In genomic region chr4:141729266-141729665, GRCm38 (mm10) we compare ENCODE assay signal across 23 mouse cellular contexts. TPM values are rescaled to one million over a fixed set of nuclear protein-coding genes. Genes with fewer than 3 reads are reported as not detected.
A peak's percentile ranks its signal among the peaks of the same experiment; 100 is the strongest.
DNase-seq lines count a peak whose midpoint lies in the region; ATAC-seq and TF ChIP-seq lines count a peak whose summit lies in the region.
"Had no signal": no experiment of that assay in that cellular context is flagged by ENCODE, and none has a peak within 500 bp of the region (broad histone marks: within the 10 kb centered on the region; RNA-seq: fewer than 3 reads in every experiment).

No protein-coding gene starts in this region.

- no peak overlapping the region for H3K9ac ChIP-seq in liver, postnatal 0 days (replicated peaks)
- H3K9ac ChIP-seq: forebrain, postnatal 0 days; limb, embryonic 12.5 days; lung, embryonic 14.5 days; neural tube, embryonic 12.5 days had no signal

- no peaks in the 10 kb centered on the region for H3K27me3 ChIP-seq in liver, postnatal 0 days (ENCODE audit: insufficient read depth, low read length)
- H3K27me3 ChIP-seq: neural tube, embryonic 12.5 days had no signal

- 0 out of 2 replicates have a peak overlapping the region, but pooled peaks have one; percentile 1 for H3K4me2 ChIP-seq in liver, postnatal 0 days (ENCODE audit: low read depth, low read length)
- H3K4me2 ChIP-seq: limb, embryonic 12.5 days; lung, embryonic 14.5 days; neural tube, embryonic 12.5 days had no signal

- no peaks in the 10 kb centered on the region for H3K36me3 ChIP-seq in liver, postnatal 0 days (replicated peaks; ENCODE audit: insufficient read depth, low read length)
- H3K36me3 ChIP-seq: forebrain, embryonic 10.5 days; limb, embryonic 12.5 days; midbrain, embryonic 10.5 days; neural tube, embryonic 12.5 days had no signal

- peak; percentile 68 for ATAC-seq in liver, postnatal 0 days
- ATAC-seq: forebrain, postnatal 0 days had no signal

- peak overlapping the region; percentile 92 for H3K27ac ChIP-seq in liver, postnatal 0 days (ENCODE audit: low read depth)
- H3K27ac ChIP-seq: forebrain, embryonic 10.5 days; limb, embryonic 12.5 days; macrophage; midbrain, embryonic 10.5 days; neural tube, embryonic 12.5 days had no signal

- no peak overlapping the region for H3K4me3 ChIP-seq in liver, postnatal 0 days (ENCODE audit: low read depth, low read length)
- H3K4me3 ChIP-seq: forebrain, embryonic 10.5 days; left cerebral cortex, adult 2 months; limb, embryonic 12.5 days; midbrain, embryonic 10.5 days; neural tube, embryonic 12.5 days had no signal

- DNase-seq in kidney, adult 9 months: peak; percentile 86
- no peak for DNase-seq in kidney, postnatal 4 days
- DNase-seq in kidney, postnatal 36 days: peak; percentile 65 to 83
- peak; percentile 33 for DNase-seq in liver, postnatal 0 days
- DNase-seq in layer of hippocampus, adult 9-11 months: no peak
- no peak for DNase-seq in right cerebral cortex, postnatal 14 days
- DNase-seq in spleen, postnatal 36 days (ENCODE audit: low spot score in 2 of 2): no peak
- DNase-seq: adrenal gland, postnatal 25 days; B cell, adult 2 months; cerebellum, adult 8-10 months; forebrain, postnatal 0 days; gastrocnemius, postnatal 36 days; lung, embryonic 14.5 days; thymus, adult 2 months had no signal

- peak; percentile 57; the same call in 1 of the 2 replicates for TF ChIP-seq EP300 in liver, postnatal 0 days (IDR thresholded peaks at IDR 0.05; ENCODE audit: low read depth)

- TF ChIP-seq CTCF in liver, postnatal 0 days (IDR thresholded peaks at IDR 0.05; ENCODE audit: low read depth): no peak

- no peaks in the 10 kb centered on the region for H3K9me3 ChIP-seq in liver, postnatal 0 days (ENCODE audit: low read length)
- H3K9me3 ChIP-seq: forebrain, embryonic 10.5 days; limb, embryonic 12.5 days; midbrain, embryonic 10.5 days; neural tube, embryonic 12.5 days had no signal

- H3K4me1 ChIP-seq in liver, postnatal 0 days (ENCODE audit: insufficient read depth): peaks cover 37% of the 10 kb centered on the region
- H3K4me1 ChIP-seq: limb, embryonic 12.5 days; neural tube, embryonic 12.5 days had no signal

- 66% methylated on average over 3 of the region's 3 CpGs for WGBS in liver, postnatal 0 days (ENCODE audit: insufficient replicate concordance)

RNA-seq across cellular contexts. Expression of gene Ddi2, which starts 6.0 kb away (rescaled TPM):
- 21.7 and 22.6 TPM in 2 replicates for polyA plus RNA-seq in liver, postnatal 0 days (2015; fragmentation: Nextera tagmentation; extraction: Ambion mirVana)

RNA-seq across cellular contexts. Expression of gene Agmat, which starts 17.2 kb away (rescaled TPM):
- 101 and 105 TPM in 2 replicates for polyA plus RNA-seq in liver, postnatal 0 days (2015; fragmentation: Nextera tagmentation; extraction: Ambion mirVana)
- polyA plus RNA-seq: forebrain, embryonic 10.5 days; forebrain, postnatal 0 days; hindbrain, embryonic 11.5 days; limb, embryonic 12.5 days; lung, embryonic 14.5 days; macrophage; midbrain, embryonic 10.5 days; neural tube, embryonic 12.5 days; urinary bladder, adult 2 months had no signal

RNA-seq across cellular contexts. Expression of gene Rsc1a1, which starts 43.9 kb away (rescaled TPM):
- not detected in 2 replicates for polyA plus RNA-seq in liver, postnatal 0 days (2015; fragmentation: Nextera tagmentation; extraction: Ambion mirVana)
- polyA plus RNA-seq: heart, embryonic 16.5 days; limb, embryonic 12.5 days; macrophage; neural tube, embryonic 12.5 days had no signal

Comparison
In these comparisons a context has a peak if more than half of its experiments do, and no peak if none do; other contexts are left out.
1. DNase-seq: peak in kidney, adult 9 months (single experiment), kidney, postnatal 36 days (2 of 2) and liver, postnatal 0 days (single experiment); none in kidney, postnatal 4 days (0 of 2), layer of hippocampus, adult 9-11 months (single experiment), right cerebral cortex, postnatal 14 days (single experiment) and spleen, postnatal 36 days (0 of 2).